Mouse (Mus musculus) activated CD4-positive, CD25-positive, alpha-beta regulatory T cell, adult 4 months (primary cell): ENCODE measurements around the gene Slc17a5. TPM values are rescaled to one million over a fixed set of nuclear protein-coding genes. Genes with fewer than 3 reads are reported as not detected.
"Not testable (repeated sequence)": the region's sequence is repeated elsewhere in the genome, so short reads cannot be mapped to it uniquely, and the experiment has no call there.

Experiments
- ATAC-seq: one replicate; pipeline ENCODE4 v1.8.0; 2017
- polyA plus RNA-seq, 2 experiments: library from polyadenylated mRNA; unstranded; fragments of 100-300 nt; shearing (Covaris generic); gene quantifications; one replicate each; pipeline ENCODE4 v1.2.1; 2017

Slc17a5 gene
- polyA plus RNA-seq, 2 experiments from 2014 or later = 9.3 to 11.3 TPM

GRCm38 (mm10) chr9:78516125-78516524 is 71.7 kb downstream of the Slc17a5 start:
- no peak for ATAC-seq

- ATAC-seq = no peak
Observed at GRCm38 (mm10) chr9:78514681-78515080, 73.2 kb downstream of the Slc17a5 start.

GRCm38 (mm10) chr9:78513776-78514500 is 73.9 kb downstream of the Slc17a5 start:
- ATAC-seq = no peak

GRCm38 (mm10) chr9:78511705-78512104 is 76.1 kb downstream of the Slc17a5 start:
- ATAC-seq = no peak

GRCm38 (mm10) chr9:78508106-78508786 is 79.6 kb downstream of the Slc17a5 start:
- ATAC-seq = no peak

- no peak for ATAC-seq
Observed at GRCm38 (mm10) chr9:78506722-78507077, 81.1 kb downstream of the Slc17a5 start.

GRCm38 (mm10) chr9:78506002-78506721 is 81.7 kb downstream of the Slc17a5 start:
- no peak for ATAC-seq

GRCm38 (mm10) chr9:78505223-78505622 is 82.6 kb downstream of the Slc17a5 start:
- no peak for ATAC-seq

GRCm38 (mm10) chr9:78504679-78505078 is 83.2 kb downstream of the Slc17a5 start:
- no peak for ATAC-seq

GRCm38 (mm10) chr9:78504133-78504532 is 83.7 kb downstream of the Slc17a5 start:
- no peak for ATAC-seq

GRCm38 (mm10) chr9:78503223-78504079 is 84.4 kb downstream of the Slc17a5 start:
- ATAC-seq = no peak

- no peak for ATAC-seq
Observed at GRCm38 (mm10) chr9:78501284-78501683, 86.6 kb downstream of the Slc17a5 start.

GRCm38 (mm10) chr9:78500386-78500785 is 87.5 kb downstream of the Slc17a5 start:
- no peak for ATAC-seq

GRCm38 (mm10) chr9:78493171-78493570 is 94.7 kb downstream of the Slc17a5 start:
- ATAC-seq = no peak

GRCm38 (mm10) chr9:78492254-78492653 is 95.6 kb downstream of the Slc17a5 start:
- no peak for ATAC-seq

- ATAC-seq = no peak
Observed at GRCm38 (mm10) chr9:78491169-78491568, 96.7 kb downstream of the Slc17a5 start.

- ATAC-seq = peak; percentile 74
Observed at GRCm38 (mm10) chr9:78488890-78489420, 98.9 kb downstream of the Slc17a5 start, which contains the start of gene Eef1a1. Eef1a1 (minus strand) TSS chr9:78489151.

- not testable (repeated sequence) for ATAC-seq
Observed at GRCm38 (mm10) chr9:78488021-78488420, 99.8 kb downstream of the Slc17a5 start.
